In genomic region chr1:89644120-89644519, GRCm38 (mm10) we compare ENCODE assay signal across 9 mouse cellular contexts.
DNase-seq lines count a peak whose midpoint lies in the region; ATAC-seq and TF ChIP-seq lines count a peak whose summit lies in the region.
"Had no signal": no experiment of that assay in that cellular context is flagged by ENCODE, and none has a peak within 500 bp of the region (broad histone marks: within the 10 kb centered on the region; RNA-seq: fewer than 3 reads in every experiment).

No protein-coding gene starts in this region.

- peak overlapping the region; percentile 56 to 88; a peak in 3 of 4 replicates for H3K27ac ChIP-seq in heart, embryonic 14.5 days (replicated peaks in 1 of 2; ENCODE audit: control insufficient read depth in 1 of 2, insufficient read depth in 1 of 2, low read depth in 2 of 2, low read length in 2 of 2)
- 0 out of 2 replicates have a peak overlapping the region, but pooled peaks have one; percentile 28 for H3K27ac ChIP-seq in liver, adult 2 months (replicated peaks; ENCODE audit: insufficient read depth, low read depth, low read length)
- H3K27ac ChIP-seq: limb, embryonic 12.5 days had no signal

- TF ChIP-seq POLR2A in liver, adult 2 months (IDR thresholded peaks at IDR 0.05; ENCODE audit: extremely low read depth, insufficient read depth, low read length), result no peak

- no peaks in the 10 kb centered on the region for H3K36me3 ChIP-seq in heart, embryonic 14.5 days (ENCODE audit: control insufficient read depth, insufficient read depth, low read length)
- H3K36me3 ChIP-seq in liver, adult 2 months (ENCODE audit: control insufficient read depth, insufficient read depth, low read length), result no peaks in the 10 kb centered on the region

- no peaks in the 10 kb centered on the region for H3K79me2 ChIP-seq in liver, adult 2 months (ENCODE audit: control insufficient read depth, insufficient read depth, low read length)

- H3K9ac ChIP-seq in heart, embryonic 14.5 days (ENCODE audit: low read length), result peak overlapping the region; percentile 26; the same call in 1 of the 2 replicates
- peak overlapping the region; percentile 50; the same call in 1 of the 2 replicates for H3K9ac ChIP-seq in liver, adult 2 months (ENCODE audit: low read depth, low read length)
- H3K9ac ChIP-seq: limb, embryonic 12.5 days had no signal

- DNase-seq in B cell, adult 2 months, result peak; percentile 73 to 75
- peak; percentile 70 for DNase-seq in adrenal gland, postnatal 14 days
- DNase-seq in liver, adult 2 months (ENCODE audit: extremely low read depth, low read depth, low spot score), result peak; percentile 28
- DNase-seq in yolk sac, embryonic 10.5 days (ENCODE audit: low spot score), result no peak
- no peak for DNase-seq in ovary, postnatal 36 days (ENCODE audit: low spot score)
- DNase-seq in neural tube, embryonic 10.5 days (ENCODE audit: extremely low spot score, low spot score), result no peak

- H3K4me2 ChIP-seq in heart, embryonic 14.5 days (ENCODE audit: low read length), result peak overlapping the region; percentile 47
- H3K4me2 ChIP-seq: limb, embryonic 12.5 days had no signal

- no peak; the same call in 1 of the 2 replicates for TF ChIP-seq CTCF in liver, adult 2 months (IDR thresholded peaks at IDR 0.05; ENCODE audit: low read depth, low read length)

- H3K4me3 ChIP-seq in heart, embryonic 14.5 days (ENCODE audit: control insufficient read depth in 1 of 2, insufficient read depth in 1 of 2, low read depth in 1 of 2, low read length in 2 of 2), result peak overlapping the region in 1 of 2 experiments; percentile 6; a peak in 1 of 4 replicates
- peak overlapping the region; percentile 48; the same call in 1 of the 2 replicates for H3K4me3 ChIP-seq in liver, adult 2 months (ENCODE audit: insufficient read depth, low read depth, low read length)
- H3K4me3 ChIP-seq: limb, embryonic 12.5 days had no signal

- H3K27me3 ChIP-seq in heart, embryonic 14.5 days (ENCODE audit: control insufficient read depth, insufficient read depth, low read length), result no peaks in the 10 kb centered on the region
- no peaks in the 10 kb centered on the region for H3K27me3 ChIP-seq in liver, adult 2 months (ENCODE audit: control insufficient read depth, insufficient read depth, low read length)

- peaks cover 3 to 5% of the 10 kb centered on the region in 2 experiments; a peak in 2 of 4 replicates for H3K4me1 ChIP-seq in heart, embryonic 14.5 days (ENCODE audit: control insufficient read depth in 2 of 2, insufficient read depth in 2 of 2, low read length in 2 of 2)
- peaks cover 6% of the 10 kb centered on the region for H3K4me1 ChIP-seq in liver, adult 2 months (ENCODE audit: control insufficient read depth, insufficient read depth, low read length)

- 58% methylated on average over 11 of the region's 11 CpGs for WGBS in heart, embryonic 14.5 days
- 69% methylated on average over 11 of the region's 11 CpGs for WGBS in liver, adult 2 months

- ATAC-seq in heart, embryonic 14.5 days (ENCODE audit: insufficient number of reproducible peaks, insufficient read depth, low FRiP score, low read depth), result no peak
- peak; percentile 76 for ATAC-seq in neutrophil, adult 5-6 weeks (ENCODE audit: extremely low read depth, insufficient number of reproducible peaks, low FRiP score, poor library complexity, severe bottlenecking)

- no peaks in the 10 kb centered on the region for H3K9me3 ChIP-seq in heart, embryonic 14.5 days (ENCODE audit: control insufficient read depth, low read length)
- H3K9me3 ChIP-seq: limb, embryonic 12.5 days had no signal

Comparison
In these comparisons a context has a peak if more than half of its experiments do, and no peak if none do; other contexts are left out.
1. DNase-seq: peak in B cell, adult 2 months (2 of 2), adrenal gland, postnatal 14 days (single experiment) and liver, adult 2 months (single experiment); none in yolk sac, embryonic 10.5 days (single experiment), ovary, postnatal 36 days (single experiment) and neural tube, embryonic 10.5 days (single experiment).